Mouse (Mus musculus) thymus, adult 2 months (tissue): ENCODE data around the gene Otog.

Experiments used
- CTCF ChIP-seq: fragments of 200-500 bp; IDR thresholded peaks from 2 replicates; pipeline ENCODE4 v1.5.1; 2012; ENCODE audit warnings: mild to moderate bottlenecking, control low read depth, low read length, moderate library complexity, borderline replicate concordance; ENCODE audit not compliant: control insufficient read depth, poor library complexity, insufficient read depth; ENCODE audit errors: extremely low read depth
- POLR2A ChIP-seq: fragments of 200-500 bp; IDR thresholded peaks from 2 replicates; pipeline ENCODE4 v1.6.1; 2012; ENCODE audit warnings: mild to moderate bottlenecking, low read length, control low read depth, moderate library complexity; ENCODE audit not compliant: control insufficient read depth, poor library complexity, insufficient read depth; ENCODE audit errors: extremely low read depth

GRCm38 (mm10) chr7:46236363-46236762 is 4.4 kb upstream of the Otog start:
- TF ChIP-seq CTCF (no peak), POLR2A (no peak)
